Mouse (Mus musculus) erythroblast, embryonic 14.5 days (primary cell): ENCODE data around the gene Pla2g4f. TPM values are rescaled to one million over a fixed set of nuclear protein-coding genes. Genes with fewer than 3 reads are reported as not detected.

ENCODE experiments used
- H3K27me3 ChIP-seq: 2 replicates; pipeline ENCODE4 v1.6.1; 2012; ENCODE audit warnings: inconsistent platforms; ENCODE audit not compliant: control insufficient read depth
- H3K36me3 ChIP-seq: 2 replicates; pipeline ENCODE4 v1.6.1; 2012; ENCODE audit warnings: mild to moderate bottlenecking, inconsistent platforms; ENCODE audit not compliant: control insufficient read depth
- H3K4me1 ChIP-seq: 2 replicates; pipeline ENCODE4 v1.6.1; 2012; ENCODE audit warnings: inconsistent platforms; ENCODE audit not compliant: control insufficient read depth
- H3K4me3 ChIP-seq: replicated peaks from 2 replicates; pipeline ENCODE3; 2012; ENCODE audit warnings: moderate library complexity, mild to moderate bottlenecking, inconsistent platforms
- H3K9me3 ChIP-seq: 2 replicates; pipeline ENCODE4 v1.6.1; 2012; ENCODE audit warnings: low read length, inconsistent platforms, mixed read lengths; ENCODE audit not compliant: control insufficient read depth
- GATA1 ChIP-seq: IDR thresholded peaks from 2 replicates; pipeline ENCODE4 v1.6.1; 2012; ENCODE audit warnings: low read length, inconsistent platforms, mixed read lengths
- TAL1 ChIP-seq: IDR thresholded peaks from 3 replicates; pipeline ENCODE4 v1.6.1; 2012; ENCODE audit warnings: low read length, inconsistent platforms, mixed read lengths
- polyA plus RNA-seq: library from polyadenylated mRNA; stranded (reverse); fragments of >175 nt; gene quantifications from 2 replicates; pipeline ENCODE4 v1.2.3, GENCODE M21; 2012

Gene Pla2g4f
- polyA plus RNA-seq, 1 experiment, result not detected

DNA sequence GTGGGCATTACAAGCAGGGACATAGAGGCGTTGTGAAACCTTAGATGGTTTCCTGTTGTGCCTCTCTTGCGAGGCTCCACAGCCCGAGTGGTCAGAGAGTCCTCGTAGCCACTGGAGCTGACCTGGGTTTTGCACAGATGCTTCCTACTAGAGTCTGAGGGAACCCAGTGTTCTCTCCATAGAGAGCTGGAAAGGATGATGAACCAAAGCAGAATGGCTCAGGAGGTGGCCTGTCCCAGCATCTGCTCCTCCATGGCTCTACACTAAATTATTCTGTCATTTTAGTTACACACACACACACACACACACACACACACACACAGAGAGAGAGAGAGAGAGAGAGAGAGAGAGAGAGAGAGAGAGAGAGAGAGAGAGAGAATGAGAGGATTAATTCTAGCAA lies 28.3 kb downstream of the Pla2g4f start:
- Histone ChIP-seq H3K4me3 (no peak overlapping the region), H3K36me3 (no peaks in the 10 kb centered on the region), H3K9me3 (no peaks in the 10 kb centered on the region), H3K27me3 (no peaks in the 10 kb centered on the region), H3K4me1 (no peaks in the 10 kb centered on the region)
- TF ChIP-seq GATA1 (no peak), TAL1 (no peak)

DNA sequence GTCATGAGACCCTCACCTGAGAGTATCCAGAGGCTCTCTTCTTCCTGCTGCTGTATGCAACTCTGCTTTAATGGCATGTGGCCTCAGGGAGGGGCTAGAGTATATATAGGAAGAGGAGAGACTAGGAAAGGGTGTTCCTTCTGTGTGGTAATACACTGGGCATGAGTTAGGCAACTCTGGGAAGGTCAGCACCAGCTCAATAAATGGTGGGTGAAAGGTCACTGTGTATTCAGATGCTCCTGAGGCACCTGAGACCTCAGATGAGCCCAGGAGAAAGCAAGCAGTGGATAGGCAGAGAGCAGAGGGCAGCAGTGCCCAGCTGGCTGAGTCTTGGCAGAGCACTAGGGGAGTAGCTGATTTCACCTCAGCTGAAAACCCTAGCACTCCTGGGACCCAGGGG lies 29.3 kb downstream of the Pla2g4f start:
- Histone ChIP-seq H3K9me3 (no peaks in the 10 kb centered on the region), H3K4me1 (no peaks in the 10 kb centered on the region), H3K27me3 (no peaks in the 10 kb centered on the region), H3K4me3 (no peak overlapping the region), H3K36me3 (no peaks in the 10 kb centered on the region)
- TF ChIP-seq TAL1, result no peak
- TF ChIP-seq GATA1, result no peak

DNA sequence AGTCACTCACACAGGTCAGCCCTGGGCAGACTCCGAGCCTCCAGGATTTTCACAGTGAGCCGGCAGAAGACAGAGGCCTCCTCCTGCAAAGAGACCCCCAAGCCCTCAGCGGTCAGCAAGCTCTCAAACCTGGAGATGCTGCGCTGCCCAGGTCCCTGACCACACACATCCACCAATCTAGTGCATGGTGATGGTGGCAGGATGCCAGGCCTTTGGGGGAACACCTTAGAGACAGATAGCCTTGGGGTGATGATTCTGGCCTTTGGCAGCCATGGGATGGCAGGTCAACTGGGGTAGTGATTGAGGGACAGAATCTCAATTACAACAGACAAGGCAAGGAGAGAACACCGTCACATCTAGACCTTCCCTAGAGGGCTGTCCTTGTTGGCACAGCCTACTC lies 29.9 kb downstream of the Pla2g4f start:
- no peaks in the 10 kb centered on the region for H3K27me3 ChIP-seq
- no peaks in the 10 kb centered on the region for H3K4me1 ChIP-seq
- TF ChIP-seq GATA1 (no peak), TAL1 (no peak)
- no peaks in the 10 kb centered on the region for H3K9me3 ChIP-seq
- no peak overlapping the region for H3K4me3 ChIP-seq
- H3K36me3 ChIP-seq, result no peaks in the 10 kb centered on the region

DNA sequence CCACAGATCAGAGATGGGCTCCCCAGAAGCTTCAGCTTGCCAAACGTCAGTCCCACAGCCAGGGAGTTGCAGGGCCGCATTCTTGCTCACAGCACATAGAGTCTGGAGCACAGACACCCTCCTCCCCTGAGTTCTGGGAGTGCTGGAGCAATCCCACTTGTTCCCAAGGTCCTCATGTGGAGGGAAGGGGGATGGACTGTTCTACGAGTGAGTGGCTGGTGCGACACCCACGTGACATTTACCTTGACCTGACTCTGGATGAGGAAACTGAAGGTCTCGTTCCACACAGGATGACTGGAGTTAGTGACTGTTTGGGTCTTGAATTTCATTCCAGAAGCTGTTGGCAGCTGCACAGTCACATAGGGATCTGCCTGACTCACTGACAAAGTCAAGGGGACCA lies 30.4 kb downstream of the Pla2g4f start:
- H3K4me3 ChIP-seq, result no peak overlapping the region
- TF ChIP-seq GATA1, result no peak
- no peak for TF ChIP-seq TAL1
- no peaks in the 10 kb centered on the region for H3K36me3 ChIP-seq
- no peaks in the 10 kb centered on the region for H3K4me1 ChIP-seq
- H3K27me3 ChIP-seq, result no peaks in the 10 kb centered on the region
- no peaks in the 10 kb centered on the region for H3K9me3 ChIP-seq

DNA sequence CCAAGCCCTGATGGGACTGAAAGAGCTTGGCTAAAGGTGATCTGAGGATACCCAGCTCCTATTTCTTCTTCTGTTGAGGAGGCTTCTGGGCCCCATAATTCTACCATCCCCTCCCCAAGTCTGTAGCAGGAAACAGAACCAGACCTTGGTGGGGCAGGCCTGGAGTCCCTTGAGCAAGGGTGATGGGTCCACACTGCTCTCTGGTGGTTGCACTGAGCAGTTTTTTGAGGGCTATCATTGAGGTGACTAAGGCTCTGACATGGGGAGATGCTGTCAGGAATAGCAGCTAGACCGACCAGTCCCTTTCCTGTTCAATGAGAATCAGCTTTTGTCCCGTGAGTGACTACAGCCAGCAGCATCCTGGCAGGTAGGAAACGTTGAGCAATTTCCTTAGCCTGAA lies 32.7 kb downstream of the Pla2g4f start:
- no peak overlapping the region for H3K4me3 ChIP-seq

DNA sequence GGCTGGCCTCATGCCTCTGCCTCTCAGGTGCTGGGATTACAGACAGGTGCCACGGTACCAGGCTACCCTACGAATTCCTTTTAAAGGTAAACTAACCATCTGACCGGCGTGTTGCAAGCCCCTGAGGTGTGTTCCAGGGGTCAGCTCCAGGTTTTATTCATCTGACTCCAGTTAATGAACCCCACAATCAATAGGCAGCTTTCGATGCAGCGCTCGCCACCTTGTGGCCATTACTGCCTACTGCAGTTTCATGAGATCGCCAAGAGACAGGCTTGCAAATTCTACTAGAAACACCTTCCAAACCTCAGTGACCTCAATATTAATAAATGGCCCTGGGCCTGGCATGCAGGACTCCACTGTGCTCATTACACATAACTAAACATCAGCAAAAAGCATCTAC lies 34.0 kb downstream of the Pla2g4f start:
- no peak for TF ChIP-seq GATA1
- TF ChIP-seq TAL1, result no peak
- no peaks in the 10 kb centered on the region for H3K36me3 ChIP-seq
- H3K27me3 ChIP-seq, result no peaks in the 10 kb centered on the region
- H3K4me3 ChIP-seq, result no peak overlapping the region
- no peaks in the 10 kb centered on the region for H3K4me1 ChIP-seq
- no peaks in the 10 kb centered on the region for H3K9me3 ChIP-seq

More for the DNA sequence above, 32.7 kb downstream of the Pla2g4f start:
- Histone ChIP-seq H3K9me3 (no peaks in the 10 kb centered on the region), H3K27me3 (no peaks in the 10 kb centered on the region), H3K4me1 (no peaks in the 10 kb centered on the region), H3K36me3 (no peaks in the 10 kb centered on the region)
- TF ChIP-seq TAL1 (no peak), GATA1 (no peak)

DNA sequence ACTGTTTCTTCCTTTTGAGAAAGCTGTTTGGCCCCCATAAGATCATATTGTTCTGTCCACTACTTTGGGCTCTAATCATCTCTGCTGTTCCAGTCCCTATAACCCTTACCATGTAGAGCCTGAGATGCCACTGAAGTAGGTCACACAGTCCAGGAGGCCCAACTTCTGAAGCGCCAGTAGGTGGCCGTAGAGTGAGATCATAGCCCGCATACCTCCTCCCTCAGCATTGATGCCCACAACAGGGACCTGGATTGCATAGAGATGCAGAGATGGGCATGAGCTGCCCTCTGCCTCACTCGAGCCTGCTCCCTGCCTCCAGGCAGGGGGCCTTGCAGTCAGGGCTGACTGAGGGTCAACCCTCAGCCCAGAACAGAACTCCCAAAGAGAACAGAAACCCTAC lies 37.0 kb downstream of the Pla2g4f start:
- H3K4me3 ChIP-seq, result no peak overlapping the region
- H3K36me3 ChIP-seq, result no peaks in the 10 kb centered on the region
- H3K4me1 ChIP-seq, result no peaks in the 10 kb centered on the region
- TF ChIP-seq TAL1, result no peak
- no peak for TF ChIP-seq GATA1
- H3K27me3 ChIP-seq, result no peaks in the 10 kb centered on the region
- H3K9me3 ChIP-seq, result no peaks in the 10 kb centered on the region

DNA sequence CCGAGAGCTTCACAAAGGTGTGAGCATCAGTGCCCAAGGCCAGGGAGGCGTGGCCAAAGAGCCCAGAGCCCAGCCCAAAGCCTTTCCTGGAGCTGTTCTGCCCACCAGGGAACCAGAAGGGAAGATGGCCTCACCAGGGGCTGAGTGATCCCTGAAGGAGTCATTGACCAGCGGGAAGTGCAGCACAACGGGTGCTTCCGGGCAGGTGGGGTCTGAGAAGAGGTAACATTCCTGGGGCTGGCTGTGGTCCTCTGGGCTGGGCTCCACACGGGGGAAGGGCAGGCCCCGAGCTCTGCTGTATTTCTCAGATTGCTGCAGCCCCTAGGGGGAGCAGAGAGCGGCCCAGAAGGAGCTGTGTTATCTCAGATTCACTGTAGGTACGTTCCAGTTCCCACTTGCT lies 45.3 kb downstream of the Pla2g4f start:
- Histone ChIP-seq H3K4me3 (no peak overlapping the region), H3K36me3 (no peaks in the 10 kb centered on the region), H3K27me3 (peaks cover 10% of the 10 kb centered on the region), H3K9me3 (no peaks in the 10 kb centered on the region), H3K4me1 (no peaks in the 10 kb centered on the region; the same call in 1 of the 2 replicates)
- TF ChIP-seq TAL1 (no peak), GATA1 (no peak)

DNA sequence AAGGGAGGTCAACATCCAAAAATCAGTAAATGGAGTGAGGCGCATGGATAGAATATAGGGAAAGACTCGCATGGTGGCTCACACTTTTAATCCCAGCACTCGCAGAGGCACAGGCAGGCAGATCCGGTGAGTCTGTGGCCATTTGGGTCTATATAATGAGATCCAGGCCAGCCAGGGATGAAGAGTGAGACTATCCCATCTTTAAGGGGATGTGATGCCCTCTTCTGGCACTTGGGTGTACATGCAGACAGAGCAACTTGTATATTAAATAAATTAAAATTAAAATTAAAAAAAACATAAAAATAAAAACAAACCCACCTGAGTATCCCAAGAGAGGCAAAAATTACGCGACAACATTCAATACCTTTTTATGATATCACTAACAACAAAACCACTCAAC lies 48.4 kb downstream of the Pla2g4f start:
- no peaks in the 10 kb centered on the region; the same call in 1 of the 2 replicates for H3K4me1 ChIP-seq
- H3K4me3 ChIP-seq, result no peak overlapping the region
- TF ChIP-seq TAL1 (no peak), GATA1 (no peak)
- no peaks in the 10 kb centered on the region for H3K9me3 ChIP-seq
- no peaks in the 10 kb centered on the region for H3K36me3 ChIP-seq
- H3K27me3 ChIP-seq, result peaks cover 10% of the 10 kb centered on the region

DNA sequence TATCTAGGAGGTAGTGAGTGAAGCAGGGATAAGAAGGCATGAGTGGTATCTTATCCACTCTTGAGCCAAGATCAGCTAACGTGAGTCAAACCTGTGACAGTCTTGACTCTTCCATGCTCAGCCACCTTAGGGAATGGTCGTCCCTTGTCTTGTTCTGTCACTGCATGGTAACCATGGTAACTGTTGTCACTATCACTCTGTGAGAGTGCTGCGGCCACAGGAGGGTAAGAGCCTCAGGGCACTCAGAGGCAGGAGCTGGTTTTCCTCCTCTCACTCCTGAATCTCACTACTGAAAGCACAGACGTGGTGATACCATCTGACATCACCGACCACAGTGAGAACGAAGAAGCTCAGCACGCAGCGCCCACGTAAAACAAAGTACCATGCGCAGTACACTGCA lies 49.1 kb downstream of the Pla2g4f start:
- H3K4me3 ChIP-seq, result no peak overlapping the region
- peaks cover 10% of the 10 kb centered on the region for H3K27me3 ChIP-seq
- H3K4me1 ChIP-seq, result no peaks in the 10 kb centered on the region; the same call in 1 of the 2 replicates
- TF ChIP-seq TAL1, result no peak
- no peaks in the 10 kb centered on the region for H3K36me3 ChIP-seq
- no peaks in the 10 kb centered on the region for H3K9me3 ChIP-seq
